Mouse (Mus musculus) heart, postnatal 25 days (tissue): ENCODE measurements around the gene Pxn. TPM values are rescaled to one million over a fixed set of nuclear protein-coding genes. Genes with fewer than 3 reads are reported as not detected.
A peak's percentile ranks its signal among the peaks of the same experiment; 100 is the strongest.
"Not testable (repeated sequence)": the region's sequence is repeated elsewhere in the genome, so short reads cannot be mapped to it uniquely, and the experiment has no call there.

ENCODE experiments used
- DNase-seq: peaks from one replicate; pipeline ENCODE4 v3.0.0; 2022; ENCODE audit warnings: low spot score
- intact Hi-C: fragments of 180-260 bp; cut with DNase I; formaldehyde crosslinking; loops from one replicate; pipeline ENCODE4 v1.15.1; 2025
- total RNA-seq, 2 experiments: library from RNA; stranded (reverse); gene quantifications; 2 replicates each; pipeline ENCODE4 v1.2.3; 2021

The Pxn gene
- total RNA-seq, 2 experiments from 2014 or later = 34.4 to 39.5 TPM

DNA sequence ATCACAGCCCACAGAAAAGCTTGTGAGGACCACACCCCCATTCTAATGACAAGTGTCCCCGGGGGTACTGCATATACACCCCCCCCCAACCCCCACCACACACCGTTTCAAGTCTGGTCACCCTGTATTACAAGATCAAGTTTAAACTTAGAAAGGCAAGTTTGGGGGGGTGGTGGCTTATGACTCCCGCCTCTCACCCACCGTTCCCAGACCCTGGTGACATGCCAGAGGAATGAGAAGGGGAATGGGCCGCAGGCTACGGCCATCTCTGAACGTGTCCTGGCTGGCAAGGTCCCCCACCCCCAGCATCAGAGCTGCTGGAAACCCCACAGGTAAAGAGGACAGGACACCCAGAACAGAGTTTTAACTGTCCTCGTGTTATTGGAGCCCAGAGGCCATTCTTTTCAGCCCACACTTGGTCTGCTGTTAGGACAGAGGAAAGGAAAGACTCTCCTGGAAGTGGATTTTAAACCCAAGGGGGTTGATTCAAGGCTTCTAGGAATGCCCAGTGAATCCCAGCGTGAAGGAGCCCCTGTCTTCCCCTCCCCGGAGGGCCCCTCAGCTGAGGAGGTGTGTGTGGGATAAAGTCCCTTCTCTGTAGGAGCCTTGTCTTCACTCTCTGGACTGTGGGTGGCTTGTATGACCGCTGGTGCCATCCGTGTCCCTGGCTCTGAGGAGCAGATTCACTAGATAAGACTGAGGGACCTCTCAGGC is 948 bp downstream of the Pxn start:
- DNase-seq = no peak
- intact Hi-C loops = no loop called here

DNA sequence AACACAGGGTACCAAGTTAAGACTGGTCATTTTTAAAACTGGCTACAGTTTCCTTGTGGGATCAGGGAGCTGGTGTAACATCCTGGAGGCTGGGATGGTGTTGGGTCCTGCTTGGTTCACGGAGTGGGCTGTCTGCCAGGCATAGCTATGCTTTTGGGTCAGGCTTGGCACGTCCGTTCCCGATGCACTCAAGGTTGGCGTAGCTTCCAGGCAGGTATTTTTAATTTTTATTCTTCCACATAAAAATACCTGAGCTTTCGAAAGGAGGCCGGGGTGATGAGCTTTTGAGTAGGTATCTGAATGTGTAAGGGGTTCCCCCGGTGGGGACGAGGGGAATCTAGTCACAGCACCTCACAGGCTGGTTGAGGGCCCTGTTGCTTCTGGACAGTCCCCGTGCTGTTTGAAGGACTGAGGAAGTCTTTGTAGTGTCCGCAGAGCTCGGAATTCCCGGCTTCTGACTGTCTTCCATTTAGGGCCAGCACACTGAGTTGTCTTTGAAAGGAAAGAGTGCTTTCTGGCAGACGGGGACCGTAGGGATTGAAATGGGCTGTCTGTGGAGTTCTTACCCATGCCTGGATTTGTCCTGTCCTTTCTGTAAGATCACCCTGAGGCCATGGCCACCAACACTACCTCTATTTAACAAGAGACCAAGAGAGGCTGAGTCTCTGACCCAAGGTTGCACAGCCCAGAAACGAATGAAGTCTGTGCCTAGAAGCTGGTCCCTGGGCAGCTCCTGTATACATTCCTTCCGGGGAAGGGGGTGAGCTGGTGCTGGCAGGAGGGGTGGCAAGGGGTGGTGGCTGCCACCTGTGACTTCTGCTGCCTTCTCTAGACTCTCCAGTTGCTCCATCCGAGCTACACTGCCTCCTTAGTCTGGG is 1.7 kb downstream of the Pxn start:
- no peak for DNase-seq
- intact Hi-C loops = no loop called here

DNA sequence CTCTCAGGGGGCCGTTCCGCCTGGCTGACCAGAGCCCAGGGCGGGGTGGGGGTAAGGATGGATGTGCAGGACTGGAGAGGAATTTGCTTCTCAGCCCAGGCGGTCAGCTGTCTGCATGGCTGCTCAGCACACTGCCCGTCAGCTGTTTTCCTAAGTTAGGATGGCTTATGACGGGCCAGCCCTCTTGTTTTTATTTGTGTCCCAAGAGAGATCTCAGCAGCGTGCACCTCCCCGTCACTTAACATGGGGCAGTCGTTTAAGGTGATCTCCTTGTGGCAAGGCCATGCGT is 2.3 kb downstream of the Pxn start:
- intact Hi-C loops = no loop called here
- no peak for DNase-seq

DNA sequence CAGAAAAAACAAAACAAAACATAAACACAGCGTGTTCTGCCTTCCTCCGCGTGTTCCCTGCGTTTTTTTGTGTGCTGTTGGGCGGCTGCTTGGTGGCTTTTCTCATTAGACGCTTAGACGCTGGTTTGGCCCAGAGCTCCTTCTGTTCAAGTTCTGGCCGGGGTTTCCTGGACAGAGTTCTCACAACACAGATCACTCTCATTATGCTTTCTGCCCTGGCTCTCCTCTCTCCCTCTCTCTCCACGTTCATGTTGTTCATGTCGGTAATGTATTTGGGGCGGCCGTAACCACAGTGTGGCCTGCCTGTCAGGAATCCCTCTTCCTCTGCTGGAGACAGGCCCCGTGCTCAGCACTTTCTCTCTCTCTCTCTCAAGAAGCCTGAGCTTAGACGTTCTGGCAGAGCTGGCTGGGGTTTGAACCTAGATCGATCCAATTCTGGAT is 2.9 kb downstream of the Pxn start:
- DNase-seq = no peak
- intact Hi-C loops = no loop called here

DNA sequence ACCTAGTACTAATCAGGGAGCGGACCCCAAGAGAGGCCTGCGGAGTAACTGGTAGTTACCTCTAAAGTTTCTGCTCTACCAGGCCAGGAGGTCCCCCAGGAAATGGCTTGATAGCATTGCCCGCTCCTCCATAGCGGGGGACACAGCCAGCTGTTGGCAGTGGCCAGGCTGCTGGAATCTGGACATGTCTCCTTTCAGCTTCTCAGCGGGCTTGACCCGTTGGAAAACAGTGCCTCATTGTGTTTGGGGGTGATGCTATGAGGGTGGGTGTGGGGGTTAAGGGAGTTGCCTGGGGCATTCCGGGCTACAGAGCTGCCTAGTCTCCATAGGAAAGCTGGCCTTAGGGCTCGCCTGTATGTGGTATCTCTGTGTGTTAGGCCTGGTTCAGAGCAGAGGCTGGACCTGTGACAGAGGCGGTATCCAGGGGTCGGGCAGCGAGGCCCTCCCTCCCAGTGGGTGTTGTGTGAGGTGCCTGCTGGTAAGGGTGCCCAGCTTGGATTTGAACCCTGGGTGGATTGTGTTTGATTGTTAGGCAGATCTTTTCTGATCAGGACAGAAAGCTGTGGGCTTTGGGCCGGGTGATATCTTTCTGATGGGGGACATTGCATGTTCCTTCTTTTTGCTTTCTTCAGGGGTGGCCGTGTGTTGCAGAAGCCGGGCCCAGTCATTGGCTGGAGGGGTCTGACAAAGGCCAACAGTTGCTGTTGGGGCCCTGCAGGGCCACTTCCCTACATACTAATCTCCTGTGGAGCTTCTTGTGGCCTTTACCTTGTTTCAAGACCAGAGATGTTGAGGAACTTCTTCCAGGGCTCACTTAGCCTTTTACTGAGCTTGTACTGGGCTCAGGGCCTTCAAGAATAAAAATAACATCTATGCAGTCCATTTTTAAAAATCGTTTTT is 3.6 kb downstream of the Pxn start:
- DNase-seq = no peak
- intact Hi-C loops = no loop called here

DNA sequence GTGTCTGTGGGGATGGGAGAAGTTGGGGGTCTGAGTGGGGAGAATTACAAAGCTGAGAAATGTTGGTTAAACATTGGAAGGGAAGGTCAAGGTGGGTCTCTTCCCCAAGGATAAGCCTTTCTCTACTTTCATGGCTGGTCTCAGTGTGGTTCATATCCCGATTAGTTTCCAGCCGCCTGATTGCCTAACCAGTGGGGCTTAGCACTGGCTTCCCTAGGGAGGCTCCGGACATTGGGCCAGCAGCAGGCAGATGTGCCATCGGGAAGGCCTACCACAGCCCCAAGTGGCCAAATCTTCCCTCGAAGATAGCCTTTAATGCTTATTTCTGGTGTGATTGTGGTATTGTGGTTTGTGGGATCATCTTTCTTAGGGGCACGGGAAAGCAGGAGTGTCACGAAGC is 5.9 kb downstream of the Pxn start:
- intact Hi-C loops = no loop called here

DNA sequence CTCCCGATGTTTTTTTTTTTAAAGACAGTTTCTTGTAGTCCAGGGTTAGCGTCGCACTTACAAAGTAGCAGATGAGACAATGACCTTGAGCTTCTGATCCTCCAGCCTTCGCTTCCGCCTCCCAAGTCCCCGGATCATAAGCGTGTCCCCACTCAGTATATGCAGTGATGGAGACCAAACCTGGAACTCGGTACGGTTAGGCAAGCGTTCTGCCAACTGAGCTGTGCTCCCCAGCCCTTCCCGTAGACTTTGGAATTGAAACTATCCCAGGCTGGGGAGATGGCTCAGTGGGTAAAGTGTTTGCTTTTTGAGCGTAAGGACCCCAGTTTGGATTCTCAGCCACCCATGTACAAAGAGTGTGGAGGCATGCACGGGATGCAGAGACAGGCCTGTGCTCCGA is 6.8 kb downstream of the Pxn start:
- DNase-seq = no peak
- intact Hi-C loops = no loop called here

More for the DNA sequence above, 5.9 kb downstream of the Pxn start:
- no peak for DNase-seq

DNA sequence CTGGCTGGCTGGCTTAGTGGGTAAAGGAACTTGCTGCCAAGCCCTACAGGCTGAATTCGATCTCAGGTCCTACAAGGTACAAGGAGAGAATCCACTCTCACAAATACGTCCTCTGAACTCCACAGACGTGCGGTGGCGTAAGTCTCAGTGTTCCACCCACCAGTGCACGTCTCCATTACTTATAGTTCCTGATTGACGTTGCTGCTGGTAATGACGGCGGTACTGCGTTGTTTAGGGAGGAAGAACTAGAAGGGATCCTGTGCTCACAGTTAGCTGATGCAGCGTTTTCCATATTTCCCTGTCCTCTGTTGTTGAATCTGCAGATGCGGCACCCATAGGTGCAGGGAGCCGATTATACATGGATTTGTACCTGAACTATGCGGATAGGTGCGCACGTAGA is 7.2 kb downstream of the Pxn start:
- intact Hi-C loops = no loop called here
- DNase-seq = no peak

DNA sequence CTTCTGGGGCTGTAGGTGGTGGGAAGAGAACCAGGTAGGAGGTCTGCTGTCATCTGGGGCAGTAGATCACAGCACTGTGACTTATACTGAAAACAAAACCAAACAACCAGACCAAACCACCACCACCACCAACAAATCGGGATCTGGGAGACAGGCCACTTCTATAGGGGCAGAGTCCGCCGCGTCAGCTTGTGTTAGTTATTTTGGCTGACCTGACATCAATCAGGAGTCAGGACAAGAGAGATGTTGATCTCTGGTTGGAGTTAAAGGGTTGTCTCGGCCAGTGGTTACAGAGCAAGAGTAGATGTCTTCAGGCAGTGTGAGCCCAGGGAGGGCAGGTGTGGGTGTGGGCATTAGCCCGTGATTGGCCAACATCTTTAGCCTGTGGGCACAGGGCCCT is 7.9 kb downstream of the Pxn start:
- intact Hi-C loops = no loop called here

DNA sequence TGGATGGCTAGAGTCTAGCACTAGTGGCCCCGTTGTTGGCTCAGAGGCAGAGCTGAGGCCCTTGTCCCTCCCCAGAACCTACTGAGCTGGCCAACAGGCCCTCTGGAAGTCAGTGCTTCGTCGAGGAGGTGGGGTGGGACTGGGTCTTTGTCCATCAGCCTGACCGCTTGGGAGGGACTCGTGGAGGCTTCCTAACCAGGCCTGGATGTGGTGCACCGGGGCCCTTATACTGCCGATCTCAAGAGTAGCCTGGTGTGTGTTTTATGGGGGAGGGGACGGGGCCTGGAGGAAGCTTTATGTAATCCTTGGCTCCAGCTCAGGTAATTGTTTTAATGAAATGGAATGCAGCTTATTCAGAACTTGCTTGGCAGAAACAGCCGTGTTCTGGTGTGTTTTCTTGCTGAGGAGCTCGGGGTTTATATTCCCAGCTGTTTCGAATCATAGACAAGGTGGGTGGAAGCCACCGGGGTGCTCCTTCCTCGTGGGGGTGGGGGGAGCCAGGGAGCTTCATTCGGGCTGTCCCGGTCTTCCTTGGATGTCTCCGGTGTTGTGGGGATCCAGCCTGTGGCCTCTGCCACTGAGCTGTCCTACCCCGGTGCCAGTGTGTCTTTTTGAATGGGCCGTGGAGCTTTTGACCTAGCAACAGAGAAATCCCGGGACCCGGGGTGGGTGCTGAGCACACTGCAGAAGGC is 8.6 kb downstream of the Pxn start:
- intact Hi-C loops = no loop called here
- DNase-seq = peak; percentile 83

More for the DNA sequence above, 7.9 kb downstream of the Pxn start:
- DNase-seq = no peak

DNA sequence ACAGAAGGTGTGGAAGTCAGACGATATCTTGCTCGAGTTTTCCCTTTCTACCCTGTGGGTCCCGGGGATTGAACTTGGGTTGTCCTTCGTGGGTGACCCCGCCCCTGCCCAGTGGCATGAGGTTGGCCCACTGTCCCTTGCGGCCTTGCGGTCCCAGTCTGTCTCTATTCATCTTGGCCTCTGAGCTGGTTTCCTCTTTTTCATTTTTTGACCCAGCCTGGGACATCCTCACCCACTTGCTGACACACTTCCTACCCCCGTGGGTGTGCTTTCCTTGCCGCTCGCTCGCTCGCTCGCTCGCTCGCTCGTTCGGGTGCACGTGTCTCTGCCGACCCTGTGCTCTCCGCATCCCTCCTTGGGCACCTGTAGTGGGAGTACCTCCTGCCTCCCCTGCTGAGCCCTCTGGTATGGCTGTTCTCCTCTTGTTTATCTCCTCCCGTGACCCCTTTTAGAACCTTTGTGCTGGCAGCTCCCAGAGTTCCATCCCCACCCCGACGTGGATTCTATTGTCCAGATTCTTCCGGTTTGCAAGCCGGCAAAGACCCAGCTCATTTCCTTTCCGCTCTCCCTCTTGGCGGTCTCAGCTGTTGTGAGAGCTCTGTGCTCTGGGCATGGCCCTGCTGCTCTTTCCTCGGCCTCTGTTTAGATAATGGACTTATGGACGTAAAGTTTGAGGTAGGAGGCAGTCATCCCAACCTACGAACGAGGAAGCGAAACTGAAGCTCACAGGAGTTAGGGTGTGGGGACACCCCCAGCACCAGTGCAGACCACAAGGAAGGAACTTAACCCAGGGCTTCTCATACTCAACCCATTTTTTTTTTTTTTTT is 9.8 kb downstream of the Pxn start:
- intact Hi-C loops = no loop called here
- DNase-seq = no peak

DNA sequence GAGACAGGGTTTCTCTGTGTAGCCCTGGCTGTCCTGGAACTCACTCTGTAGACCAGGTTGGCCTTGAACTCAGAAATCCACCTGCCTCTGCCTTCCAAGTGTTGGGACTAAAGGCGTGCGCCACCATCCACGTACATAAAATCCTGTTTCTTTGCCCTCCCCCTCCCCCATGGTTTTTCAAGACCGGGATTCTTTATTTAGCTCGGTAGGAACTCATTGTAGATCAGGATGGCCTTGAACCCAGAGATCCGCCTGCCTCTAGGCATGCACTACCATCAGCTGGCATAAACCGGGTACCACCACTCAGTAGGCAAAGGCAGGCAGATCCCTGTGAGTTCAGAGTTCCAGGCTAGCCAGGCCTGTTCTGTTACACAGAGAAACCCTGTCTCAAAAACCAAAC is 10.4 kb downstream of the Pxn start:
- intact Hi-C loops = no loop called here
- DNase-seq = no peak

DNA sequence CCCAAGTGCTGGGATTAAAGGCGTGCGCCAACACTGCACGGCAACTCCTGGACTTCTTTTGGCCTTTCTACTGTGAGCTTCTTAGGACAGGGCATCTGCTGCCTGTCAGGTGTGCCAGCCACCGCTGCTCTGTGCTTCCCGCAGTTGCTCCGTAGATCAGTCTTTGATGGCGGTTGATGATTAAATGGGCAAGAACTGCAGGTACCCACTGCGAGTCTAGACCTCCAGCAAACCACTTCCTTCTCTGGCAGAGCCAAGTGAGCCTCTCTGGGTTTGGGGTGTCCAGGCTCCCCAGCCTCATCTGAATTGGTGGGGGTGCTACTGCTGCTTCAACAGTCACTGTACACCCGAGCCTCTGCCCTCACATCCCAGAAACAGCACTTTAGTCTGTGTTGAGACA is 11.0 kb downstream of the Pxn start:
- intact Hi-C loops = no loop called here
- no peak for DNase-seq

DNA sequence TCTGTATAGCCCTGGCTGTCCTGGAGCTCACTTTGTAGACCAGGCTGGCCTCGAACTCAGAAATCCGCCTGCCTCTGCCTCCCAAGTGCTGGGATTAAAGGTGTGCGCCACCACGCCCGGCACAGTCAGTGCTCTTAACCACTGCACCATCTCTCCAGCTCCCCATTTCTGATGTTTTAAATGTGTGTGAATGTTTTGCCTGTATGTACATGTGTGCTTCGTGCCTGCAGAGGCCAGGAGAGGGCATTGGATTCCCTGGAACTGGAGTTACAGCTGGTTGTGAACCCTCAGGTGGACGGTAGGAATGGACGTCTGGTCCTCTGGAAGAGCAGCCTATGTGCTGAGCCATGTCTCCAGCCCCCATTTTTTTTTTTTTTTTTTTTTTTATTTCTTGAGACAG is 11.7 kb downstream of the Pxn start:
- intact Hi-C loops, DNase-seq: not testable (repeated sequence)

DNA sequence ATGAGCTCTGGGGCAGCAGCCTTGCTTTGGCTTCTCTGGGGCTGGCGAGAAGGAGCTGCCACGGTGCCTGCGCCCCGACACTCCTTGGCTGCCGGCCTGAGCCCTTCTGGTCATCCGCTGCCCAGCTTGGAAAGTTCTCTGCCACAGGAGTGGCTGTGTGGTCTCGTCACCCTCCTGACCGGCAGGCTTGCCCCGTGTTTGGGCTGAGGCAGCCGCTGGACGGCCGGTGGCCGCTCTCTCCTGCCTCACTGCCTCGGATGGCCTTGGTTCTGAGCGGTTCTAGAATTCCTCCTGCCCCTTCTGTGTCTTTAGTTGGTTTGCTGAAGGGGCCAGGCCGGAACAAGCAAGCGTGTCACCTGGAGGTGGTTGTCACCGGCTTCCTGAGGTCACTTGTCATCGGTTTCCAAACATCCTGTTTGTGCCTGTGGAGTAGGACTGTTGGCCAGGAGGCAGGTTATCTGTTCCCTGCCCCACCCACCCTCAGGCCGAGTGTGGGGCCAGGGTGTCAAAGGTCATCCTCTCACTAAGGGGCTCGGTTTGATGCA is 13.9 kb downstream of the Pxn start:
- intact Hi-C loops = no loop called here
- DNase-seq = no peak

DNA sequence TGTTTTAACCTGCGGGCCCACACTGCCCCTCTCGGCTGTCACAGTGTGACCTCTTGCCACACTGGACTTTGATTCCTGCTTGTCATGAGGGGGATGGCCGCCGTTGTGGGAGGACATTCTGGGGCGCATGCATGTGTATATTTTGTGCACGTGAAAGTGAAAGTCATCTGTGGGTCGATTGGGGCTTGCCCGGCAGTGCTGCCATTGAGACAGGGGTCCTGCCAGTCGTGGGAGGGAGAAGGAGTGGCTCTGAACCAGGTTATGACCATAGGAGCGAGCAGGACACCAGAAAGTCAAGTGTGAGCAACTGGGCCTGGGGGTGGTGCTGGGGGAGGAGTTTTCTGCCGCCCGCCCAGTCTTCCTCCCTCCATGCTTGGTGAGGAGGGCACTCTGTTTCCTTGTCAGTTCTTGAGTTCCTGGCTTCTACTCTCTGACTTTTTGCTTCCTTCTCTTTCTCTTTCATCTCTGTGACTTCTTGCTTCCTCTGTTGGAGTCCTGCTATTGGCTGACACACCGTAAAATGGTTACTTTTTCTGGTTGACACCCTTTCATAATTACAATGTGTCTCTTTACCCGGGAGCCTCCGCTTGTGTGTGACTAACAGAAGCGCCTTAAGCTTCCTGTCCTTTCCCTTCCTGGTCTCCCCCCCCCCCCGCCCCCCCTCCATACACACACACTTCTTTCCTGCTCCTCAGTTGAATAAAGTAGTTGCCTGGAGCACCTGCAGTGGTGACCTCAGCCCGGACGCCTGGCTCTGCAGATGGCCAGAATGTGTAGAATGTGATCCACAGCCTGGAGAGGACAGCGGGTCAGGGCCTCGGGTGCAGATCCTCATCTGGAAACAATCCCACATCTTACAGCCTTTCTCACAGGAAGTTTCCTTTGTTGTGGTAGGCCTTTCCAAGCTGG is 15.3 kb downstream of the Pxn start:
- intact Hi-C loops = no loop called here
- no peak for DNase-seq

DNA sequence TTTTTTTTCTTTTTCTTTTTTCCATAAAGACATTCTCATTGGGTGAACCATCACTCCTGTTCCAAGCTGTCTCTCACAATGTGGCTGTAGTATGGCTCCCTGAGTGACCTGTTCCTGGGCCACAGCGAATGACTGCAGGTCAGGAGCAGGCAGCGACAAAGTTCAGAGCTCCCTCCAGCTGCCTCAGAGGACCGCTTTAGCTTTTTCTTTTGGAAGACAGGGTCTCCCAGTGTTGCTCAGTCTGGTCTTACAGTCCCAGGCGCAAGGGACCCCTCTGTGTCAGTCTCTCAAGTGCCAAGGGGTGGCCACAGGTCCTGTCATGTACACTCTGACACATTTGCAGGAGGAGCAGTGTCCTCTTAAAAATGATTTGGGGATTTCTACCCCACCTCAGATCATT is 16.1 kb downstream of the Pxn start:
- DNase-seq = no peak
- intact Hi-C loops = no loop called here

DNA sequence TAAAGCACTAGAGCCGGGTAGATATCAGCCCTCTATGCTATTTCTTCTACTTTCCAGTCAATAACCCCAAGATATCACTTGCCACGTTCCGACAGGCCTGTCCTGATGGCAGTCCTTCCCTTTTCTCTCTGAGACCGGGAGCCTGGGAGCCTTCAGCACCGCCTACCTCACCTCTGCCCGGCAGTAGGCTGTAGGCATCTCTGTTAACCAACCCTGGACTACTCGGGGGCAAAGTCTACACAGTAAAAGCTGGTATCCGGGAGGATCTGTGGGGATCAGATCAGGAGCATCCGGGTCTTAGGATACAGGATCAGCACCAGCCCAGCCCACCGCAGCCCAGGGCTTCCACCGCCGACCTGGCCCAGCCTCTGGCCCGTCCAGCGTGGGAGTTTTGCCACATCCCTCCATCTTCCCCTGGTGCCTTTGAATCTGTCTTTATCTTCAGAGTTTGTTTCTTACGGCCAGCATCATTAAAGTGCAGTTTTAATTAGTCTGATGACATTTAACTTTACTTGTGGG is 16.6 kb downstream of the Pxn start:
- intact Hi-C loops = no loop called here
- DNase-seq = no peak
